Mouse (Mus musculus) heart, postnatal 0 days (tissue): ENCODE measurements around the gene Lgals3.

Experiments
- CTCF ChIP-seq: IDR thresholded peaks from 2 replicates; pipeline ENCODE4 v1.5.1; 2016; ENCODE audit warnings: antibody characterized with exemption, control low read depth, low read depth
- EP300 ChIP-seq: IDR thresholded peaks from 2 replicates; pipeline ENCODE4 v1.6.1; 2016; ENCODE audit warnings: antibody characterized with exemption, low read depth

DNA sequence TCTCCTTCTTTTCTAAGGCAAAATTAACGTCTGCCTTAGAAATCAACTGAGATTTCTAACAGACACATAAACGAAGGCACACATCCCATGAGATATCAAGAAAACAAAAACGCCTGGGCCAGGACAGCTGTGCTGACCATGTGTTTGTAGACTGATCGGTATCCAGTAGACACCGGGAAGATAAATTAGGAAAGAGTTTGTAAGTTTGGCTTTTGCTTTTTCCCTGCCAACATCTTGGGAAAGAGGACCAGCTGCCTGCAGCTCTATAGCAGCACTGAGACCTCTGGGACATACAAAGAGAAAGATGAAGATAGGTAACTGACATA lies 51.1 kb downstream of the Lgals3 start:
- no peak for TF ChIP-seq EP300
- no peak for TF ChIP-seq CTCF
